Mouse (Mus musculus) E14TG2a.4 (cell line): ENCODE data around the gene Ace.

Source experiments
- H3K27me3 ChIP-seq: 2 replicates; pipeline ENCODE4 v1.6.1; 2014; ENCODE audit warnings: low read length, control low read depth; ENCODE audit not compliant: insufficient read depth
- H3K36me3 ChIP-seq: 2 replicates; pipeline ENCODE4 v1.6.1; 2014; ENCODE audit warnings: low read length, control low read depth; ENCODE audit not compliant: insufficient read depth
- H3K4me1 ChIP-seq: replicated peaks from 2 replicates; pipeline ENCODE4 v1.6.1; 2014; ENCODE audit warnings: low read depth, low read length, control low read depth
- H3K4me3 ChIP-seq: replicated peaks from 2 replicates; pipeline ENCODE4 v1.5.1; 2014; ENCODE audit warnings: mild to moderate bottlenecking, low read length
- H3K9me3 ChIP-seq: 2 replicates; pipeline ENCODE4 v1.6.1; 2014; ENCODE audit warnings: low read length, control low read depth
- CTCF ChIP-seq: conservative IDR thresholded peaks from 2 replicates; pipeline ENCODE4 v1.5.1; 2014; ENCODE audit warnings: low read length
- NANOG ChIP-seq: IDR thresholded peaks from 2 replicates; pipeline ENCODE4 v1.6.1; 2014; ENCODE audit warnings: borderline replicate concordance, low read length, mixed read lengths
- POU5F1 ChIP-seq: IDR thresholded peaks from 2 replicates; pipeline ENCODE4 v1.6.1; 2014; ENCODE audit warnings: low read length, borderline replicate concordance

Gene Ace

DNA sequence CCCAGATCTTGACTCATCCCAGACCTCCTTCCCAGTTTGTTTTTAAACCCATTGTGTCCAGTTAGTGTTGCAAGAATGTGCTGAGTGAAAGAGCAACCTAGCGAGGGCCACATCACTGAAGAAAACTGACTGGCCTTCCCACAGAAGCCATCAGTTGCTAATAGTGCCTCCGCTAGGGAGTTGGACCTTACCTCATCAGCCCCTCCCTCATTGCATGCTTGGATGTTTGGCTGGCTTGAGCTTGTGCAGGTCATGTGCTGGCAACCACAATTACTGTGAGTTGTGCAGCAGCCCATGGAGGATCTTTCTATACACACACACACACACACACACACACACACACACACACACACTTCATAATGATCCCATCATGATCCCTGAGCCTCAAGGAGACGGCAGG is 36.4 kb upstream of the Ace start:
- H3K36me3 ChIP-seq: peaks cover 25% of the 10 kb centered on the region

GRCm38 (mm10) chr11:105933746-105934145 is 34.0 kb upstream of the Ace start:
- Histone ChIP-seq H3K4me1 (peaks cover 26% of the 10 kb centered on the region), H3K4me3 (no peak overlapping the region), H3K9me3 (no peaks in the 10 kb centered on the region), H3K27me3 (peaks cover 7% of the 10 kb centered on the region; the same call in 1 of the 2 replicates), H3K36me3 (peaks cover 26% of the 10 kb centered on the region)
- no peak for TF ChIP-seq NANOG
- no peak for TF ChIP-seq POU5F1
- no peak for TF ChIP-seq CTCF

More for the DNA sequence above, 36.4 kb upstream of the Ace start:
- H3K4me1 ChIP-seq: peaks cover 23% of the 10 kb centered on the region
- H3K27me3 ChIP-seq: peaks cover 10% of the 10 kb centered on the region; the same call in 1 of the 2 replicates
- no peaks in the 10 kb centered on the region for H3K9me3 ChIP-seq
- no peak overlapping the region for H3K4me3 ChIP-seq
- TF ChIP-seq CTCF (no peak), NANOG (no peak), POU5F1 (no peak)

- H3K27me3 ChIP-seq: peaks cover 7% of the 10 kb centered on the region; the same call in 1 of the 2 replicates
- H3K4me3 ChIP-seq: no peak overlapping the region; the same call in 1 of the 2 replicates
- H3K4me1 ChIP-seq: peaks cover 31% of the 10 kb centered on the region
- H3K9me3 ChIP-seq: no peaks in the 10 kb centered on the region
- TF ChIP-seq CTCF (no peak), POU5F1 (no peak), NANOG (no peak)
- peaks cover 26% of the 10 kb centered on the region for H3K36me3 ChIP-seq
Observed at GRCm38 (mm10) chr11:105934303-105934711, 33.4 kb upstream of the Ace start.

- TF ChIP-seq POU5F1: no peak
- no peak for TF ChIP-seq CTCF
- no peak for TF ChIP-seq NANOG
- no peaks in the 10 kb centered on the region for H3K9me3 ChIP-seq
- peaks cover 8% of the 10 kb centered on the region; the same call in 1 of the 2 replicates for H3K27me3 ChIP-seq
- H3K36me3 ChIP-seq: peaks cover 26% of the 10 kb centered on the region
- H3K4me1 ChIP-seq: peaks cover 36% of the 10 kb centered on the region
- peak overlapping the region; percentile 20; the same call in 1 of the 2 replicates for H3K4me3 ChIP-seq
Observed at GRCm38 (mm10) chr11:105934816-105935215, 32.9 kb upstream of the Ace start.

DNA sequence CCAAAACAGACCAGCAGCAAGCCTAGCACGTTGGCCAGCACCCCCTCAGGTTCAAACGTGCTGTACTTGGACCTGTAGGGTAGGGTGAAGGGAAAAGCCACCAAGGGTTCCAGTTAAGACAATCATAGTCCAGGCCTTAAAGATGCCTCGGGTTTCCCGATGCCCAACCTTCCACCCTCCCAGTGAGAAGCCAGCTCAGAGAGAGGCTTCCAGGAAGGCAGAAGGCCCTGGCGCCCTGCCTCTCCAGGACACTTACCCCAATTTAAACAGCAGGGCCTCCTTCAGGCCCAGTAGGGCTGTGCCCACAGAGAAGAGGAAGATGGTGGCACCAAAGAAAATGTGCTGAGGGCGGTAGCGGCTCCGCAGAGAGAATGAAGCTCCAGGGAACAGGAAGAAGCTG is 32.2 kb upstream of the Ace start:
- Histone ChIP-seq H3K36me3 (peaks cover 26% of the 10 kb centered on the region), H3K4me3 (no peak overlapping the region), H3K27me3 (peaks cover 14% of the 10 kb centered on the region; the same call in 1 of the 2 replicates), H3K9me3 (no peaks in the 10 kb centered on the region), H3K4me1 (peaks cover 41% of the 10 kb centered on the region)
- TF ChIP-seq NANOG: no peak
- TF ChIP-seq CTCF: no peak
- no peak for TF ChIP-seq POU5F1

DNA sequence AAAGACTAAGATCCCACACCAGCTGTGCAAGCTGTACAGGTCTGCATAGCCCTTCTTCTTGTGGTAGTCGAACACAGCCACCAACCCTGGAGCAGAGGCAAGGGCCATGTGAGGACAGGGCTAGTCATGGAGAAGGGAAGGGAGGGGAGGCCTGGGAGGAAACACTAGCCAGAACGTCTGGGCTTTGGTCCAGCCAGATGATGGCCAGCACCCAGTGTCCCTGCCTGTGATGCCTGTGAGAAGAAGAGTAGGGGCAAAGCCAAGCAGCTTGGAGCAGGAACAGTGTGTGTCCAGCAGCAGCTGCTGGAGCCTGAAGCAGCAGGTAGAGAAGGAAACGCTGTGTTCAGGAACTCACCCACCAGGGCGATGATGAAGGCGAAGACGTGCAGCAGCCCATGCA is 31.5 kb upstream of the Ace start:
- Histone ChIP-seq H3K27me3 (peaks cover 14% of the 10 kb centered on the region; the same call in 1 of the 2 replicates), H3K36me3 (peaks cover 26% of the 10 kb centered on the region), H3K4me1 (peaks cover 41% of the 10 kb centered on the region), H3K9me3 (no peaks in the 10 kb centered on the region), H3K4me3 (no peak overlapping the region)
- no peak for TF ChIP-seq POU5F1
- no peak for TF ChIP-seq CTCF
- no peak for TF ChIP-seq NANOG

GRCm38 (mm10) chr11:105936974-105937373 is 30.8 kb upstream of the Ace start:
- Histone ChIP-seq H3K4me1 (peaks cover 41% of the 10 kb centered on the region), H3K27me3 (peaks cover 15% of the 10 kb centered on the region; the same call in 1 of the 2 replicates), H3K36me3 (peaks cover 26% of the 10 kb centered on the region), H3K9me3 (no peaks in the 10 kb centered on the region), H3K4me3 (no peak overlapping the region)
- no peak for TF ChIP-seq CTCF
- TF ChIP-seq POU5F1: no peak
- no peak for TF ChIP-seq NANOG

- H3K4me1 ChIP-seq: peaks cover 54% of the 10 kb centered on the region
- peaks cover 19% of the 10 kb centered on the region for H3K36me3 ChIP-seq
- TF ChIP-seq NANOG: no peak
- TF ChIP-seq CTCF: no peak
- no peak for TF ChIP-seq POU5F1
- peaks cover 21% of the 10 kb centered on the region for H3K27me3 ChIP-seq
- no peaks in the 10 kb centered on the region for H3K9me3 ChIP-seq
- H3K4me3 ChIP-seq: peak overlapping the region; percentile 62; the same call in 1 of the 2 replicates
Observed at GRCm38 (mm10) chr11:105938771-105939170, 29.0 kb upstream of the Ace start.

DNA sequence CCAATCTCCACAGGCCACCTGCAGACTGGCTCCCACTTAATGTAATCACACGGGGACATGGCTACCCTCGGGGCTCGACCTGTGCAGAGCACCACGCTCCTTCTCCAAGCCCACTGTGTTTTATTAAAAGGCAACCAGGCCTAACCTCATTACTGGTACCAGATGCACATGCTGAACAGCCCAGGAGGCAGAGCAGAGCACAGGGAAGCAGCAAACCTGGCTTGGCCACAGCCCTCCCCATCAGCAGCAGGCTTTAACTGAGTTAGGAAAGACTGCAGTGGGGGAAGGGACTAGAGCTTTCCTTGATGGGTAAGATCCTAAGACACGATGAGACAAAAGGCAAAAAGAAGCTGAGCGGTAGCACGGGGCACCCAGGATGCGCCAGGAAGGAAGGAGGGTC is 25.8 kb upstream of the Ace start:
- Histone ChIP-seq H3K36me3 (no peaks in the 10 kb centered on the region), H3K4me3 (no peak overlapping the region), H3K4me1 (peaks cover 61% of the 10 kb centered on the region), H3K27me3 (peaks cover 21% of the 10 kb centered on the region), H3K9me3 (no peaks in the 10 kb centered on the region)
- no peak for TF ChIP-seq CTCF
- TF ChIP-seq POU5F1: no peak
- TF ChIP-seq NANOG: no peak
